Mouse (Mus musculus) frontal cortex, adult (tissue): Measurements from ENCODE around the gene Rasa3.

Experiments
- ATAC-seq: cut with Nextera tagmentation; 2 replicates; pipeline ENCODE4 v1.9.2; 2017; ENCODE audit warnings: mild to moderate bottlenecking, moderate library complexity, mixed read lengths; ENCODE audit not compliant: low TSS enrichment

Rasa3 gene

GRCm38 (mm10) chr8:13620226-13620920, 57.0 kb downstream of the Rasa3 start:
- no peak for ATAC-seq

- ATAC-seq = peak; percentile 42; the same call in 1 of the 2 replicates
Measured at GRCm38 (mm10) chr8:13616831-13617505, 60.4 kb downstream of the Rasa3 start.

- ATAC-seq = no peak
Measured at GRCm38 (mm10) chr8:13614924-13615391, 62.4 kb downstream of the Rasa3 start.

GRCm38 (mm10) chr8:13614136-13614535, 63.3 kb downstream of the Rasa3 start:
- no peak for ATAC-seq

GRCm38 (mm10) chr8:13611702-13612101, 65.7 kb downstream of the Rasa3 start:
- peak; percentile 66 for ATAC-seq

GRCm38 (mm10) chr8:13609971-13610370, 67.4 kb downstream of the Rasa3 start:
- ATAC-seq = no peak

- no peak for ATAC-seq
Measured at GRCm38 (mm10) chr8:13608946-13609345, 68.5 kb downstream of the Rasa3 start.

GRCm38 (mm10) chr8:13605920-13606480, 71.4 kb downstream of the Rasa3 start:
- ATAC-seq = peak; percentile 38

- no peak for ATAC-seq
Measured at GRCm38 (mm10) chr8:13602621-13603020, 74.8 kb downstream of the Rasa3 start.

GRCm38 (mm10) chr8:13601166-13601565, 76.2 kb downstream of the Rasa3 start:
- ATAC-seq = no peak

- no peak for ATAC-seq
Measured at GRCm38 (mm10) chr8:13600716-13601115, 76.7 kb downstream of the Rasa3 start.

- ATAC-seq = no peak
Measured at GRCm38 (mm10) chr8:13600204-13600603, 77.2 kb downstream of the Rasa3 start.

- no peak for ATAC-seq
Measured at GRCm38 (mm10) chr8:13597777-13598176, 79.6 kb downstream of the Rasa3 start.

- ATAC-seq = no peak
Measured at GRCm38 (mm10) chr8:13595861-13596260, 81.5 kb downstream of the Rasa3 start.

- ATAC-seq = no peak
Measured at GRCm38 (mm10) chr8:13594884-13595323, 82.5 kb downstream of the Rasa3 start.

GRCm38 (mm10) chr8:13593340-13593739, 84.1 kb downstream of the Rasa3 start:
- ATAC-seq = no peak

- no peak for ATAC-seq
Measured at GRCm38 (mm10) chr8:13591246-13591645, 86.2 kb downstream of the Rasa3 start.

- ATAC-seq = no peak
Measured at GRCm38 (mm10) chr8:13589071-13589470, 88.3 kb downstream of the Rasa3 start.

GRCm38 (mm10) chr8:13584652-13585051, 92.8 kb downstream of the Rasa3 start:
- ATAC-seq = no peak

GRCm38 (mm10) chr8:13577869-13578268, 99.5 kb downstream of the Rasa3 start:
- ATAC-seq = no peak

GRCm38 (mm10) chr8:13571999-13572398, 105.4 kb downstream of the Rasa3 start:
- ATAC-seq = peak; percentile 97

GRCm38 (mm10) chr8:13562118-13562517, 115.3 kb downstream of the Rasa3 start, which contains the start of gene 1700029H14Rik:
1700029H14Rik (minus strand) TSS chr8:13562461.
- no peak for ATAC-seq

GRCm38 (mm10) chr8:13557526-13557925, 119.9 kb downstream of the Rasa3 start:
- peak; percentile 88 for ATAC-seq
